Mouse (Mus musculus) heart, embryonic 12.5 days (tissue): ENCODE data around the gene Chat. TPM values are rescaled to one million over a fixed set of nuclear protein-coding genes. Genes with fewer than 3 reads are reported as not detected.
A peak's percentile ranks its signal among the peaks of the same experiment; 100 is the strongest.

ENCODE experiments used
- ATAC-seq: fragments of 200-750 bp; cut with Nextera tagmentation; 2 replicates; pipeline ENCODE4 v1.8.0; 2017; ENCODE audit warnings: moderate TSS enrichment, moderate library complexity; ENCODE audit not compliant: insufficient number of reproducible peaks, low FRiP score
- H3K27ac ChIP-seq: fragments of 300-500 bp; sonication (generic); 2 replicates; pipeline ENCODE4 v1.5.1; 2016; ENCODE audit warnings: mild to moderate bottlenecking, moderate library complexity; ENCODE audit not compliant: poor library complexity, severe bottlenecking
- H3K27me3 ChIP-seq: fragments of 300-500 bp; sonication (generic); replicated peaks from 2 replicates; pipeline ENCODE4 v1.6.1; 2016; ENCODE audit warnings: mild to moderate bottlenecking, moderate library complexity
- H3K36me3 ChIP-seq: fragments of 300-500 bp; sonication (generic); 2 replicates; pipeline ENCODE4 v1.6.1; 2016; ENCODE audit warnings: mild to moderate bottlenecking, moderate library complexity
- H3K4me1 ChIP-seq: fragments of 300-500 bp; sonication (generic); replicated peaks from 2 replicates; pipeline ENCODE4 v1.6.1; 2016; ENCODE audit warnings: mild to moderate bottlenecking
- H3K4me2 ChIP-seq: fragments of 300-500 bp; sonication (generic); 2 replicates; pipeline ENCODE4 v1.6.1; 2016; ENCODE audit warnings: mild to moderate bottlenecking, moderate library complexity
- H3K4me3 ChIP-seq: fragments of 300-500 bp; sonication (generic); 2 replicates; pipeline ENCODE4 v1.5.1; 2016; ENCODE audit warnings: mild to moderate bottlenecking
- H3K9ac ChIP-seq: fragments of 300-500 bp; sonication (generic); 2 replicates; pipeline ENCODE4 v1.6.1; 2016; ENCODE audit warnings: mild to moderate bottlenecking, moderate library complexity
- H3K9me3 ChIP-seq: fragments of 300-500 bp; sonication (generic); replicated peaks from 2 replicates; pipeline ENCODE4 v1.6.1; 2016; ENCODE audit warnings: mild to moderate bottlenecking, moderate library complexity
- WGBS: fragments of 180-500 bp; shearing (Covaris S2); methylation state at CpG from one replicate; pipeline ENCODE4 v1.1.7; 2016; 5-methylcytosine and 5-hydroxymethylcytosine counted together
- polyA plus RNA-seq: library from polyadenylated mRNA; unstranded; fragments of >200 nt; fragmentation: Nextera tagmentation; extraction: Ambion mirVana; gene quantifications from 2 replicates; pipeline ENCODE4 v1.2.1, GENCODE M21; 2016

The Chat gene
- polyA plus RNA-seq = not detected in 2 replicates

DNA sequence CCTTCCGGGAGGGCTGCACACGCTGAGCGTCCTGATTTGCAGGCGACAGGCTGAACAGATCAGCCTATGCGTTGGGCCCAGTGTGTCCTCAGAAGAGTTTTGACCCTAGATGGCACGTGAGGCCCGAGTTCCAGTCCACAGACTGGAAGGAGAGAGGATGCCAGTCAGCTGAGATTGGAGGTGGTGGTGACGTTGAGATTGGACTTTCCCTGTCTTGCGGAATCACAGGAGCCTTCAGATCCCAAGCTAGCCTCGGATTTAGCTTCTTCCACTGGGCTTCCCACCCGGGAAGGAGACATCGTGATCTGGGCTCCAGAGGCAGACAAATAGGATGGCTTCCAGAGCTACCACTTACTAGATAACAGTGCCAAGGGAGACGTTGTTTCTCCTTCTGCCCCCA, at the start of gene Chat:
Gene Chat (minus strand): TSS at position 101 of the 400 bp plus-strand sequence.
- H3K36me3 ChIP-seq = no peaks in the 10 kb centered on the region
- peaks cover 26% of the 10 kb centered on the region for H3K4me1 ChIP-seq
- peak within 1 kb of the TSS; percentile 64 for H3K4me2 ChIP-seq
- H3K27ac ChIP-seq = no peak within 1 kb of the TSS
- no peak within 1 kb of the TSS for H3K9ac ChIP-seq
- no peak for ATAC-seq
- WGBS = 10% methylated on average over 13 of the region's 13 CpGs
- no peaks in the 10 kb centered on the region for H3K9me3 ChIP-seq
- peak within 1 kb of the TSS; percentile 42 for H3K4me3 ChIP-seq
- peaks cover 82% of the 10 kb centered on the region for H3K27me3 ChIP-seq

DNA sequence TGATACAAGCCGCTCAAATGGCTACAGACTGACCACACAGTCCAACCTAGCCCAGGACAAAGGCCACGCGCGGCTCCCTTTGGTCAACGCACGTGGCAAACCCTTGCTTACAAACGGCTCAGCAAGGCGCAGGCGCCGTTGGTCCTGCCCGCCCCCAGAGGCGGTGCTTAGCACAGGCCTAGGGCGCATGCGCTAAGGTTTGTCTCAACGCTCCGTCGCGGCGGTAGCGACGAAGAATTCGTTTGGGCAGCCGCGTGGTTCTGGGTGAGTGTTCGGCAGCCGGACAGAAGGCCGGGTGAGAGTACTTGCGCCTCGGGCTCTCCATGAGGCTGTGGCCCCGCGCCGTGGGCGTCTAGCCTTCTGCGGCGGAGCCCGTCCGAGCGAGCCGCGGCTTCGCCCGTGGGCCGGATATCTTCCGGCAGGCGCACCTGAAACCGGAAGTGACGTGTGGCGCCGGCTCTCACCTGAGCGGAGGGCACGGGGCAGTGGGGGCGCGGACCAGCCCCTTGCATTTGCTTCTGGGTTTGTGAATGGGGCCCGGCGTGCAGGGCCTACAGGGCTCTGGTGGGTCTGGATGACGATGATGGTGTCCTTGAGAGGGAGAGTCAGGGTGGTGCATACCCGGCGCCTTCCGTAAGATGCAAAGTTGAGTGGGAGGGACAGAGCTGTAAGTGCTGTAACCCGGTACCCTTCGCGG, 47.7 kb upstream of the Chat start, which contains the start of gene Ercc6:
Gene Ercc6 (plus strand): TSS at position 186 of the 697 bp plus-strand sequence.
- Histone ChIP-seq H3K36me3 (peaks cover 15% of the 10 kb centered on the region), H3K27me3 (0 out of 2 replicates have a peak, but pooled peaks cover 4% of the 10 kb centered on the region), H3K9ac (peak within 1 kb of the TSS; percentile 77), H3K4me3 (peak within 1 kb of the TSS; percentile 79), H3K9me3 (no peaks in the 10 kb centered on the region), H3K4me2 (peak within 1 kb of the TSS; percentile 90), H3K4me1 (peaks cover 9% of the 10 kb centered on the region), H3K27ac (peak within 1 kb of the TSS; percentile 75; the same call in 1 of the 2 replicates)
- peak; percentile 94 for ATAC-seq
- WGBS = under 1% methylated on average over 62 of the region's 62 CpGs

- ATAC-seq = no peak
- peak overlapping the region; percentile 90 for H3K4me2 ChIP-seq
- H3K27ac ChIP-seq = no peak overlapping the region
- H3K9ac ChIP-seq = no peak overlapping the region
- WGBS = 41% methylated on average over 9 of the region's 9 CpGs
- peaks cover 12% of the 10 kb centered on the region for H3K36me3 ChIP-seq
- no peaks in the 10 kb centered on the region for H3K9me3 ChIP-seq
- peaks cover 9% of the 10 kb centered on the region for H3K4me1 ChIP-seq
- peak overlapping the region; percentile 79 for H3K4me3 ChIP-seq
- H3K27me3 ChIP-seq = 0 out of 2 replicates have a peak, but pooled peaks cover 4% of the 10 kb centered on the region
Measured at GRCm38 (mm10) chr14:32512912-32513311, 47.1 kb upstream of the Chat start.

- peaks cover 9% of the 10 kb centered on the region for H3K4me1 ChIP-seq
- no peak overlapping the region for H3K27ac ChIP-seq
- 0 out of 2 replicates have a peak, but pooled peaks cover 4% of the 10 kb centered on the region for H3K27me3 ChIP-seq
- H3K4me3 ChIP-seq = no peak overlapping the region
- no peak overlapping the region for H3K9ac ChIP-seq
- no peaks in the 10 kb centered on the region for H3K9me3 ChIP-seq
- H3K4me2 ChIP-seq = no peak overlapping the region
- WGBS = 76% methylated on average over 6 of the region's 6 CpGs
- ATAC-seq = no peak
- no peaks in the 10 kb centered on the region for H3K36me3 ChIP-seq
Measured at GRCm38 (mm10) chr14:32509443-32509961, 43.7 kb upstream of the Chat start.

DNA sequence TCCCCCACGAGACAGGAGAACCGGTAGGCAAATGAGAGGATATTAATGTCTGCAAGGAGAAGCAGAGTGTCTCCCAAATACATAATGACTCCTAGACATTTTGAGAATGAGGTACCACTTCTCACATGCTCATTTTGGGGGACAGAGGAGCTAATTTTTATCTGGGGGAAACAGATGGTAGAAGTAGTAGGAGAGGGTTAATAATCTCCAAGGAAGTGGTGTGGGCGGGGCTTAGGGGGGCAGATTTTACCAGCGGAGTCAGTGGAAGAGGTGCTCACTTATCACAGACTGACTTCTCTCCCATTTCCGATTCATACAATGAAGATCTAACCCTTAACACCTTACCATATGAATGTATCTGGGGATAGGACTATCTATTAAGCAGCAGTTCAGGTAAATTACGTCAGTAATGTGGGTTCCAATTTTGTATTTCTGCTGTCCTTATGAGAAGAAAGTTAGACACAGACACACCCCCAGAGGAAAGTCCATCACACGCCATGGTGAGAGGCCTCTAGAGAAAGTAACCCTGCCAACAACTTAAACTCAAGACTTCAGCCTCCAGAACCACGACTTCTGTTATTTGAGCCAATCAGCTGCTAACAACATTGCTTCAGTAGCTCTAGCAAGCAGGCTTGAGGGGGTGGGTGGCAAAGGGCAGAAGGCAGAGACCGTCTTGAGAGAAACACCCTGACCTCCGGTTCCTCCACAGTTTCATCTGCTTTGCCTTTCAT, 42.5 kb upstream of the Chat start:
- H3K9ac ChIP-seq = no peak overlapping the region
- WGBS = 52% methylated on average over 10 of the region's 10 CpGs
- peaks cover 5% of the 10 kb centered on the region; the same call in 1 of the 2 replicates for H3K4me1 ChIP-seq
- 0 out of 2 replicates have a peak, but pooled peaks cover 4% of the 10 kb centered on the region for H3K27me3 ChIP-seq
- H3K36me3 ChIP-seq = no peaks in the 10 kb centered on the region
- ATAC-seq = no peak
- no peak overlapping the region for H3K4me3 ChIP-seq
- no peak overlapping the region for H3K27ac ChIP-seq
- H3K4me2 ChIP-seq = no peak overlapping the region
- H3K9me3 ChIP-seq = no peaks in the 10 kb centered on the region

- no peak for ATAC-seq
- Histone ChIP-seq H3K36me3 (no peaks in the 10 kb centered on the region), H3K4me1 (no peaks in the 10 kb centered on the region; the same call in 1 of the 2 replicates), H3K9ac (no peak overlapping the region), H3K9me3 (no peaks in the 10 kb centered on the region), H3K27me3 (0 out of 2 replicates have a peak, but pooled peaks cover 9% of the 10 kb centered on the region), H3K4me2 (no peak overlapping the region), H3K4me3 (no peak overlapping the region), H3K27ac (no peak overlapping the region)
- WGBS = 72% methylated on average over 4 of the region's 4 CpGs
Measured at GRCm38 (mm10) chr14:32507216-32507615, 41.4 kb upstream of the Chat start.

- no peak for ATAC-seq
- H3K9ac ChIP-seq = no peak overlapping the region
- no peaks in the 10 kb centered on the region for H3K36me3 ChIP-seq
- no peak overlapping the region for H3K27ac ChIP-seq
- H3K9me3 ChIP-seq = no peaks in the 10 kb centered on the region
- H3K4me1 ChIP-seq = no peaks in the 10 kb centered on the region; the same call in 1 of the 2 replicates
- 81% methylated on average over 10 of the region's 10 CpGs for WGBS
- no peak overlapping the region for H3K4me3 ChIP-seq
- H3K4me2 ChIP-seq = no peak overlapping the region
- 0 out of 2 replicates have a peak, but pooled peaks cover 5% of the 10 kb centered on the region for H3K27me3 ChIP-seq
Measured at GRCm38 (mm10) chr14:32506329-32506728, 40.5 kb upstream of the Chat start.

DNA sequence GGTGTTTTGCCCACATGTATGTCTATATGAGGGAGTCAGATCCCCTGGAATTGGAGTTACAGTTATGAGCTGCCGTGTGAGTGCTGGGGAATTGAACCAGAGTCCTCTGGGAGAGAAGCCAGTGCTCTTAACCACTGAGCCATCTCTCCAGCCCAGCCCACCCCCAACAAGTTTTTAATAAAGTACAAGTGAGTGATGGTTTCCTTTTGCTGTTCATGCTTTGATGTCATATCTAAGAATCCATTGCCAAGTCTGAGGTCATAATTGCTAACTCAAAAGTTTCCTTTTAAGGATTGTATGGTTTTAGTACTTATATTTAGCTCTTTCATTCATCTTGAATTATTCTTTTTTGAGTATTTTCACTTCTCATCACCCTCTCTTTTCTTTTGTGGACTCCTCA, 38.1 kb upstream of the Chat start:
- H3K36me3 ChIP-seq = no peaks in the 10 kb centered on the region
- ATAC-seq = no peak
- no peak overlapping the region for H3K4me3 ChIP-seq
- H3K9me3 ChIP-seq = no peaks in the 10 kb centered on the region
- 79% methylated on average over 1 of the region's 1 CpGs for WGBS
- no peak overlapping the region for H3K9ac ChIP-seq
- no peak overlapping the region for H3K4me2 ChIP-seq
- no peaks in the 10 kb centered on the region; the same call in 1 of the 2 replicates for H3K4me1 ChIP-seq
- no peak overlapping the region for H3K27ac ChIP-seq
- 0 out of 2 replicates have a peak, but pooled peaks cover 4% of the 10 kb centered on the region for H3K27me3 ChIP-seq

DNA sequence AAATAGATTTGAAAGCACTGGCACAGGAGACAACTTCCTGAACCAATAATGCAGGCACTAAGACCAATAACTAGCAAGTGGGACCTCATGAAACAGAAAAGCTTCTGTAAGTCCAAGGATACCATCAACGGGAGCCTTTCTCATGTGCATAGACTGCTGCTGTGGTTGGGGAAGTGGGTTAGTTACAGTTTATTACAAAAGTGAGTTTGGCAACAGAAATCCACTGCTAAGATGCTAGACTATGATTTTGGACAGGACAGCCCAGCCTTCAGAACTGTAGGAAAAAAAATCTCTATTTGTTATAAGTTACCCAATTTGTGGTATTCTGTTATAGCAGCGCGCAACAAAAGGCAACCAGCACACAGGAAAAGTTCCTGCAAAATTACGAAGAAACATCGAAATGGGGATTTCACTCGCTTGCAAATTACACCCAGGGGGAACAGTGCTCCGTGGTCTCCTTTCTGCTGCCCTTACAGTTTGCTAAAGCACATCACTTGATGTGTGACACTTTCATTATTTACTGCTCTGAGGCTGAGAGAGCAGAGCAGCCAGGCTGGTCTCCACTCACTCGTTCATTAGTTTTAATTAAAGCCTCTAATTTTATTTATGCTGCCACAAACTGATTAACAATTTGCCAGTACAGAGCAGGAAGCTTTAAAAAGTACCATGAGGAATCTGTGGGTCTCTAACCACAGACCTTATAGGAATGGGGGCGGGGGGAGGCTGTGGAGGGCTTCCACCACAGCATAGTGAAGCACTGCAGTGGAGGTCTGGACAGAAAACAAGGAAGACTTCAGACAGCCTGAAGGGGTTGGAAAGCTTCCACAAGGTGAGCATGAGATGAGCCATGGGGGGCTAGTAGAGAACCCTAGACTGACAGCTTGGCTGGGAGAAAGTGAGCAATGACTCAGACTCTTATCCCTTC, 37.2 kb upstream of the Chat start:
- no peak for ATAC-seq
- WGBS = 73% methylated on average over 9 of the region's 9 CpGs
- Histone ChIP-seq H3K9ac (no peak overlapping the region), H3K27ac (no peak overlapping the region), H3K27me3 (0 out of 2 replicates have a peak, but pooled peaks cover 4% of the 10 kb centered on the region), H3K4me2 (no peak overlapping the region), H3K36me3 (no peaks in the 10 kb centered on the region), H3K9me3 (no peaks in the 10 kb centered on the region), H3K4me1 (no peaks in the 10 kb centered on the region), H3K4me3 (no peak overlapping the region)

GRCm38 (mm10) chr14:32501303-32501702, 35.5 kb upstream of the Chat start:
- H3K27ac ChIP-seq = no peak overlapping the region
- no peak overlapping the region for H3K4me3 ChIP-seq
- 70% methylated on average over 2 of the region's 2 CpGs for WGBS
- H3K4me1 ChIP-seq = no peaks in the 10 kb centered on the region
- no peak overlapping the region for H3K4me2 ChIP-seq
- H3K9me3 ChIP-seq = no peaks in the 10 kb centered on the region
- no peak for ATAC-seq
- no peaks in the 10 kb centered on the region for H3K36me3 ChIP-seq
- H3K27me3 ChIP-seq = 0 out of 2 replicates have a peak, but pooled peaks cover 4% of the 10 kb centered on the region
- no peak overlapping the region for H3K9ac ChIP-seq
